13 mouse cellular contexts compared by ENCODE assay signal in genomic region chr5:9069599-9070209, GRCm38 (mm10). TPM values are rescaled to one million over a fixed set of nuclear protein-coding genes. Genes with fewer than 3 reads are reported as not detected.
DNase-seq lines count a peak whose midpoint lies in the region; TF ChIP-seq lines count a peak whose summit lies in the region.
"Had no signal": no experiment of that assay in that cellular context is flagged by ENCODE, and none has a peak within 500 bp of the region (broad histone marks: within the 10 kb centered on the region; RNA-seq: fewer than 3 reads in every experiment).

No protein-coding gene starts in this region.

- H3K79me3 ChIP-seq in C2C12 (ENCODE audit: low read depth): no peaks in the 10 kb centered on the region

- H3ac ChIP-seq in C2C12 (ENCODE audit: control insufficient read depth, insufficient read length, low read depth): no peak overlapping the region

- peak overlapping the region; percentile 27; the same call in 1 of the 2 replicates for H3K27ac ChIP-seq in embryonic fibroblast, embryonic 13.5 days (ENCODE audit: insufficient read depth, low read length)
- peak overlapping the region; percentile 61 for H3K27ac ChIP-seq in small intestine, adult 2 months (ENCODE audit: insufficient read depth, low read depth, low read length)
- H3K27ac ChIP-seq: kidney, postnatal 0 days; limb, embryonic 15.5 days had no signal

- H3K79me2 ChIP-seq in C2C12 (ENCODE audit: control insufficient read depth, insufficient read depth): no peaks in the 10 kb centered on the region

- H3K36me3 ChIP-seq in C2C12 (ENCODE audit: control insufficient read depth, insufficient read depth): no peaks in the 10 kb centered on the region
- H3K36me3 ChIP-seq in small intestine, adult 2 months (ENCODE audit: control insufficient read depth, insufficient read depth, low read length): no peaks in the 10 kb centered on the region
- H3K36me3 ChIP-seq: limb, embryonic 15.5 days had no signal

- 24% methylated on average over 6 of the region's 6 CpGs for WGBS in small intestine, adult 2 months

- TF ChIP-seq CTCF in C2C12 (IDR thresholded peaks at IDR 0.05; ENCODE audit: control insufficient read depth, insufficient read depth, insufficient read length): no peak
- TF ChIP-seq CTCF in embryonic fibroblast, embryonic 13.5 days (IDR thresholded peaks at IDR 0.05; ENCODE audit: borderline replicate concordance, insufficient read depth, low read length): no peak
- TF ChIP-seq CTCF in small intestine, adult 2 months (IDR thresholded peaks at IDR 0.05; ENCODE audit: extremely low read depth, insufficient read length, insufficient replicate concordance, low read depth, low read length): no peak

- TF ChIP-seq POLR2A in embryonic fibroblast, embryonic 13.5 days (IDR thresholded peaks at IDR 0.05; ENCODE audit: low read depth, low read length): no peak
- no peak for TF ChIP-seq POLR2A in small intestine, adult 2 months (IDR thresholded peaks at IDR 0.05; ENCODE audit: low read depth, low read length)

- H3K4me3 ChIP-seq in C2C12 (ENCODE audit: insufficient read depth, poor library complexity, severe bottlenecking): no peak overlapping the region
- no peak overlapping the region for H3K4me3 ChIP-seq in embryonic fibroblast, embryonic 13.5 days (ENCODE audit: insufficient read depth, low read length)
- H3K4me3 ChIP-seq in small intestine, adult 2 months (ENCODE audit: low read depth, low read length): no peak overlapping the region
- H3K4me3 ChIP-seq: limb, embryonic 15.5 days had no signal

- peaks cover 11% of the 10 kb centered on the region for H3K4me1 ChIP-seq in embryonic fibroblast, embryonic 13.5 days (ENCODE audit: control insufficient read depth, insufficient read depth, low read length)
- H3K4me1 ChIP-seq in small intestine, adult 2 months (ENCODE audit: control insufficient read depth, insufficient read depth, insufficient read length, low read length): peaks cover 7% of the 10 kb centered on the region; the same call in 1 of the 2 replicates
- H3K4me1 ChIP-seq: limb, embryonic 15.5 days had no signal

- DNase-seq in embryo, embryonic 11 days: peak; percentile 5
- no peak for DNase-seq in embryo, embryonic 10 days (ENCODE audit: low spot score)
- no peak for DNase-seq in layer of hippocampus, adult 18-20 months (ENCODE audit: low spot score in 2 of 2)
- DNase-seq in gastrocnemius, postnatal 25 days: no peak
- DNase-seq in right cerebral cortex, postnatal 4 days: no peak
- DNase-seq: lung, adult 2 months; midbrain, embryonic 14.5 days; thymus, adult 2 months had no signal

- no peaks in the 10 kb centered on the region for H3K27me3 ChIP-seq in C2C12 (ENCODE audit: control insufficient read depth, insufficient read depth, insufficient read length)
- H3K27me3 ChIP-seq in small intestine, adult 2 months (ENCODE audit: control insufficient read depth, insufficient read depth, low read length): no peaks in the 10 kb centered on the region
- H3K27me3 ChIP-seq: limb, embryonic 15.5 days had no signal

TF ChIP-seq in C2C12, 6 proteins besides CTCF, POLR2A, EP300 and RAD21:
- TF ChIP-seq USF1 (IDR thresholded peaks at IDR 0.05; ENCODE audit: low read depth) (peak; percentile 39), MAX (IDR thresholded peaks at IDR 0.05) (no peak)
TF ChIP-seq in C2C12: peak in this region for 1.

RNA-seq across cellular contexts. Expression of gene Tmem243, which starts 30.8 kb away (rescaled TPM):
- polyA plus RNA-seq in C2C12 (2012; fragmentation: generic; extraction: Trizol): 5.5 TPM
- 2.2 and 2.8 TPM in 2 replicates for polyA plus RNA-seq in embryonic fibroblast, embryonic 13.5 days (2011; ENCODE audit: insufficient read length, low read depth, missing spikeins)
- polyA plus RNA-seq in small intestine, adult 2 months (2012; rRNA removed): 29.4 and 80.0 TPM in 2 replicates
- total RNA-seq in layer of hippocampus, adult 18-20 months (2021): 10 to 100 TPM in 1 of 2 experiments, 1 to 10 TPM in 1; 9.9 to 11.7 TPM
- 1 to 10 TPM; 6.6 to 6.7 TPM for total RNA-seq in gastrocnemius, postnatal 25 days (2021)
